ENCODE assay signal across 8 mouse cellular contexts in the genomic region with DNA sequence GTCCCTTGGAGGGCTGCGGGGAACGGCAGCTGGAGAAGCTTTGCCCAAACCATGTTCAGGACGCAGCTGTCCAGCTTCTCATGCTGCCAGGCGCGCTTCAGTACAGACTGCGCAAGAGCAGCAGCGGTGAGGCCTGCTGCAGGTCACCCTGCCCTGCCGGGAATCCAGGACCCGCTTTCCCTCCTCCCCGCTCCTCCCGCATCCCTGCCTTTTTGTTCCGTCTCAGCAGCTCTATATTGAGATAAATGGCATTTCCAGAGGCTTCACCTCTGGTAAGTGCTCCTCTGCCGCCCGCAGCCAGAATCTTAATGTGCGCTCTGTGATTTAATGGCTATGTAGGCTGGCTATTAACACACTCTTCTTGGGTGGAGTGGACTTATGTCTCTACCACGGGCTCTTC. TPM values are rescaled to one million over a fixed set of nuclear protein-coding genes. Genes with fewer than 3 reads are reported as not detected.
A peak's percentile ranks its signal among the peaks of the same experiment; 100 is the strongest.
DNase-seq lines count a peak whose midpoint lies in the region; ATAC-seq and TF ChIP-seq lines count a peak whose summit lies in the region.

No protein-coding gene starts in this region.

- no peak for TF ChIP-seq POLR2A in limb, embryonic 14.5 days (IDR thresholded peaks at IDR 0.05; ENCODE audit: borderline replicate concordance, extremely low read depth, insufficient read depth, insufficient read length)

- 0 out of 2 replicates have a peak overlapping the region, but pooled peaks have one; percentile 2 for H3K4me2 ChIP-seq in forebrain, embryonic 12.5 days
- peak overlapping the region; percentile 22; the same call in 1 of the 2 replicates for H3K4me2 ChIP-seq in limb, embryonic 14.5 days (replicated peaks; ENCODE audit: low read depth, low read length, severe bottlenecking)
- H3K4me2 ChIP-seq in stomach, embryonic 14.5 days (replicated peaks; ENCODE audit: low read depth, low read length) = peak overlapping the region; percentile 33

- WGBS in forebrain, embryonic 12.5 days = 43% methylated on average over 16 of the region's 16 CpGs
- WGBS in limb, embryonic 14.5 days = 29% methylated on average over 16 of the region's 16 CpGs
- 18% methylated on average over 16 of the region's 16 CpGs for WGBS in stomach, embryonic 14.5 days

- peaks cover 20% of the 10 kb centered on the region for H3K4me1 ChIP-seq in forebrain, embryonic 12.5 days
- H3K4me1 ChIP-seq in limb, embryonic 14.5 days (ENCODE audit: control insufficient read depth, insufficient read depth, low read length) = peaks cover 6% of the 10 kb centered on the region
- H3K4me1 ChIP-seq in stomach, embryonic 14.5 days (ENCODE audit: control insufficient read depth, insufficient read depth, low read length) = no peaks in the 10 kb centered on the region

- H3K9me3 ChIP-seq in forebrain, embryonic 12.5 days = no peaks in the 10 kb centered on the region
- no peaks in the 10 kb centered on the region for H3K9me3 ChIP-seq in limb, embryonic 14.5 days (ENCODE audit: control insufficient read depth, low read length)
- H3K9me3 ChIP-seq in stomach, embryonic 14.5 days (ENCODE audit: control insufficient read depth, low read depth, low read length) = no peaks in the 10 kb centered on the region

- DNase-seq in kidney, postnatal 10 days = peak; percentile 41
- no peak for DNase-seq in kidney, adult 18-20 months
- DNase-seq in limb, embryonic 14.5 days (ENCODE audit: low spot score) = peak; percentile 50
- DNase-seq in layer of hippocampus, postnatal 14 days (ENCODE audit: low spot score in 2 of 2) = no peak
- no peak for DNase-seq in layer of hippocampus, adult 8-10 months (ENCODE audit: low spot score in 2 of 2)
- no peak for DNase-seq in lung, postnatal 36 days

- H3K27me3 ChIP-seq in forebrain, embryonic 12.5 days = no peaks in the 10 kb centered on the region
- no peaks in the 10 kb centered on the region for H3K27me3 ChIP-seq in limb, embryonic 14.5 days (ENCODE audit: control insufficient read depth, insufficient read depth, low read length)
- H3K27me3 ChIP-seq in stomach, embryonic 14.5 days (ENCODE audit: control insufficient read depth, insufficient read depth, low read length) = no peaks in the 10 kb centered on the region

- no peak overlapping the region for H3K4me3 ChIP-seq in forebrain, embryonic 12.5 days (replicated peaks)
- H3K4me3 ChIP-seq in limb, embryonic 14.5 days (replicated peaks; ENCODE audit: low read length) = no peak overlapping the region; the same call in 1 of the 2 replicates
- H3K4me3 ChIP-seq in stomach, embryonic 14.5 days (ENCODE audit: low read depth, low read length) = no peak overlapping the region

- no peak overlapping the region for H3K9ac ChIP-seq in forebrain, embryonic 12.5 days
- peak overlapping the region; percentile 40; the same call in 1 of the 2 replicates for H3K9ac ChIP-seq in limb, embryonic 14.5 days (ENCODE audit: low read depth, low read length, severe bottlenecking)
- H3K9ac ChIP-seq in stomach, embryonic 14.5 days (replicated peaks; ENCODE audit: low read depth, low read length) = no peak overlapping the region

- ATAC-seq in forebrain, embryonic 12.5 days (ENCODE audit: low FRiP score) = peak; percentile 78; the same call in 1 of the 2 replicates
- peak; percentile 64 for ATAC-seq in limb, embryonic 14.5 days (ENCODE audit: low FRiP score, low read depth)
- ATAC-seq in stomach, embryonic 14.5 days (ENCODE audit: insufficient number of reproducible peaks, insufficient read depth, low FRiP score, low read depth) = no peak; the same call in 1 of the 2 replicates

- no peaks in the 10 kb centered on the region for H3K36me3 ChIP-seq in forebrain, embryonic 12.5 days (replicated peaks)
- H3K36me3 ChIP-seq in limb, embryonic 14.5 days (ENCODE audit: control insufficient read depth, insufficient read depth, low read length) = no peaks in the 10 kb centered on the region
- H3K36me3 ChIP-seq in stomach, embryonic 14.5 days (ENCODE audit: control insufficient read depth, insufficient read depth, low read length) = no peaks in the 10 kb centered on the region

- peak overlapping the region; percentile 54; the same call in 1 of the 2 replicates for H3K27ac ChIP-seq in forebrain, embryonic 12.5 days
- H3K27ac ChIP-seq in limb, embryonic 14.5 days (replicated peaks; ENCODE audit: low read depth, low read length) = no peak overlapping the region
- H3K27ac ChIP-seq in stomach, embryonic 14.5 days (ENCODE audit: low read length) = 0 out of 2 replicates have a peak overlapping the region, but pooled peaks have one; percentile 10

RNA-seq across cellular contexts. Expression of a gene that starts 5.5 kb away (rescaled TPM):
- 5.6 and 6.2 TPM in 2 replicates for polyA plus RNA-seq in forebrain, embryonic 12.5 days (2016; fragmentation: Nextera tagmentation; extraction: Ambion mirVana)
- 18.6 and 21.6 TPM in 2 replicates for polyA plus RNA-seq in limb, embryonic 14.5 days (2012; rRNA removed)
- 16.1 and 18.7 TPM in 2 replicates for polyA plus RNA-seq in limb, embryonic 14.5 days (2014; fragmentation: Nextera tagmentation; extraction: Ambion mirVana)
- 11.2 and 11.6 TPM in 2 replicates for polyA plus RNA-seq in stomach, embryonic 14.5 days (2014; fragmentation: Nextera tagmentation; extraction: Ambion mirVana)
- 1 to 10 TPM; 7.6 to 7.9 TPM for total RNA-seq in layer of hippocampus, postnatal 14 days (2021)
- 10 to 100 TPM; 10.3 to 19.4 (median 11.9) TPM for total RNA-seq in layer of hippocampus, adult 8-10 months (2022)

Comparison
In these comparisons a context has a peak if more than half of its experiments do, and no peak if none do; other contexts are left out.
1. DNase-seq: peak in kidney, postnatal 10 days (single experiment) and limb, embryonic 14.5 days (single experiment); none in kidney, adult 18-20 months (single experiment), layer of hippocampus, postnatal 14 days (0 of 2), layer of hippocampus, adult 8-10 months (0 of 2) and lung, postnatal 36 days (single experiment).
2. Peak in every context shown above with its lines, with median percentiles within 50 percentile points of each other: H3K4me2 ChIP-seq.